Mouse (Mus musculus) cerebellum, postnatal 36 days (tissue): ENCODE data around the gene Tacc3.

ENCODE experiments used
- DNase-seq, 2 experiments: peaks; one replicate each; pipeline ENCODE4 v3.0.0; 2021 to 2022; ENCODE audit warnings: mixed read lengths in 2 of 2

Gene Tacc3

DNA sequence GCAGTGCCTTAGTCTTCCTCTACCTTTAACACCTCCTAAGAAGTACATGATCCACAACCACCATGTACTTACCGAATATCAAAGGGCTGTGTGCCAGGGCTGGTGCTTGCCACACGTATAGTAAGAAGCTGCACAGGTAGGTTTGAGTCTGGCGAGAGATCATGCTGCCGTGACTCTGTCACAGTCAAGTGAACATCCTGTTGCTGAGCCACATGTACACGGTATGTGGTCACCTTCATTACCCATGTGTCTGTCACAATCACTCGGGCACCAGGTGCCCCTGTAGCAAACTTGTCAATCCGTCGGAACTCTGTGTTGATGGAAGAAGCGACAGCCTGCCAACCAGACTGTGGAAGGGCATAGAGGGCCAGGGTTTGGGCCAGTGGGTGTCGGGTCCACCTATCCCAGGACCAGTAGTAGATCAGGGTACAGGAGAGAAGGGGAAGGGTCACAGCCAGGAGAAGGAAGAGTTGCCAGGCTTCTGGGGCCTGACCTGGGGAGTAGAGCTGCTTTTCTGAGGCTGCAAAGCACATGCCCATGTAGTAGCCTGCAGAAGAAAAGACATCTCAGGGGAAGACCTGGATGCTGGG is 2.6 kb upstream of the Tacc3 start:
- DNase-seq, result no peak

DNA sequence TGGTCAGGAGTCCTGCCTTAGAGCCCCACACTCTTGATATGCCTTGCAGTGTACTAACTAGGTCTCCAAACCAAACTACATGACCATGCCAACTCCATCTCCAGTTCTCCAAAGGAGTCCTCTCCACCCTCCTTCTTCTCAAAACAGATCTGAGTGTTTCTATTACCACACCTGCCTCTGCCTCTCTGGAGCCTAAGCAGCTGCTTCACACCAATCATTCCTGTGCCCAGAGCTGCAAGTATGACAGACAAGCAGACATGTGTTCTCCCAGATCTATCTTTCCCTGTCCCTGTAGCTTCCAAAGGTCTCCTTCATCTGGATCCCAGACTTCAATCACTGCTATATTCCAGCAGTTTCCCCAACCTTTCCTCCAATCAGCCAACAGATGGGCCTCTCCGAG is 1.2 kb upstream of the Tacc3 start:
- DNase-seq, result no peak

DNA sequence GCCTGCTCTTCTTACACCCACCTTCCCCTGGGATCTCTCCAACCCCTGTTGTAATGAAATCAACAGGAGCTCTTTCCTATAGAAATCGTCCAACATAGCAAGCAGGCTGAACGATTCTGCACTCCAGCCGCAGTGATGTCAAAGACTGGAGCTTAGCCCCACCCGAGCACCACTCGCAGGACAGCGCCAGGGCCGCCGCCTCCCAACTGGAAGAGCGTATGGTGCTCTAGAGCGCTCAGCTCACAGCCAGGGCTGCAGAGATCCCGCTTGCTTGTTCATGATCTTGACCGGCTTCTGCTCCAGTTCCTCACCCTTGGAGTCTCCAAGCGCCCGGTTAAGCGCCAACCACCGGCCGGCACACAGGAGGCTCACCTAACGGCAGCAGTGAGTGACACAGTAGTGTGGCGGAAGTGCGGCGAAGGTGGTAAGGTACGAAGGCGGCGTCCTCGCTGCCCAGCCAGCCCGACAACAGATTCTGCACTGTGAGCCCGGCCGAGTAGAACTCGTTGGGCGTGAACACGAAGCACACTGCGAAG is 609 bp upstream of the Tacc3 start:
- DNase-seq, result no peak

DNA sequence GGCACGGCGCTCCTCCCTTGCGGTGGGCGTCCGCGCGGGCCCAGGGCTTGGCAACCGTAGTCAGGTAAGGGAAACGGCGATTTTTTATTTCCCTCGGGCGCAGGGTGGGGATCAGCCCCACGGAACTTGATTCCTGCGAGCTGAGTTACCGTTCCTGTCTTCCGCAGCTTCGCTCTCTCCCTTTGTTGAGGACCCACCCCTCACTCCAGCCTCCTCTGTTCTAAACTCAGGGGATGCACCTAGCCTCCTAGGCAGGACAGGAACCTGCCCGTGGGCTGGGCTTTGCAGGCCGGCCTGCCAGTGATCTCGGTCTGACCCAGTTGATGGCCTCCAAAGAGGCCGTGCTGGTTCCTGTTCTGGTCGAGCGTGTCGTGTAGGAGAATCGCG is 729 bp downstream of the Tacc3 start:
- DNase-seq, result no peak

DNA sequence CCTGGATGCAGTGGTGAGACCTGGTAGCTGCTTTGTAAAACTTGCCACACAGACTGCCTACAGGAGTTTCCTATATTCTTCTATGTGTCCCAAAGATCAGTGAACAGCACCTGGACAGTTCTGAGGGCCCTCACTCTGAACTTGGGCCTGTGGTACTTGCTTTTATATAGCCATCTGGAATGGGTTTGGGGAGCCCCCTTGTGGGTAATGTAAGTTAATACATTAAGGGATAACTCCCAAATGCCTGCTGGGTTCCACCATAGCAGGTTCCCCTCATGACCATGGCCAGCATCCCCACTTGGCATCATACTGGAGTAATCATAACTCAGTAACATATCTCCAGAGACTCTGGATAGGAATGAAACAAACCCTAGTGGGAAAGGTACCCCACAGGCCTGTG is 10.3 kb downstream of the Tacc3 start:
- DNase-seq, result no peak

DNA sequence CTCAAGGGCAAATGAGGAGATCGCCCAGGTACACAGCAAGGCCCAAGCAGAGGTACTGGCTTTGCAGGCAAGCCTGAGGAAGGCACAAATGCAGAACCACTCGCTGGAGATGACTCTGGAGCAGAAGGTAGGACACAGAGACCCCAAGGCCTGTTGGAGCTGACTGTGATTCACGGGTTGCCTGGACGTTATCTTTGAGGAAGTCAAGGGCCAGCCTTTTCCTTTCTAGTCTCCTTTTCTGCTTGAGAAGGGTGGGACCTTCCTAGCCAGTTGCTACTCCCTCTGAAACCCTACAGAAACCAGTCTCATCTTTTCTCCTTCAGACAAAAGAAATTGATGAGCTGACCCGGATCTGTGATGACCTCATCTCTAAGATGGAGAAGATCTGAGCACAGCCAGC is 13.7 kb downstream of the Tacc3 start:
- DNase-seq, result no peak

DNA sequence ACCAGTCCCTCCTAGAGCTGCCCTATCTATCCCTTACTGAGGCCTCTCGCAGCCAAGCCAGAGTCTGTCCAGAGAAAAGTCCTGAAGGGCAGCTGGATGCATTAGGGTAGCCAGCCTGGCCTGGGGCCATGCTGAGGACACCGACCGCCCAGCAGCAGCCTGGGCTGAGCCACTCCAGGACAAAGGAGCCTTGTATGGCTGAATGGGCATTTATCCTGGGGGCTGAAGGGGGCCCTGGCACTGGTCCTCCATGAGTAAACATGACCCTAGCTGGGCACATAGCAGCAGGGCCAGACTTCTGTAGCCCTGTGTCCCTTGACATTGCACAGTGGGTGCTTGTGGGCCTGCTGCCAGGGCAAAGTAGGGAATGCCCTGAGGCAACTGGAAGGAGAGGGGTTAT is 16.5 kb downstream of the Tacc3 start:
- peak in 1 of 2 experiments; percentile 25 for DNase-seq

DNA sequence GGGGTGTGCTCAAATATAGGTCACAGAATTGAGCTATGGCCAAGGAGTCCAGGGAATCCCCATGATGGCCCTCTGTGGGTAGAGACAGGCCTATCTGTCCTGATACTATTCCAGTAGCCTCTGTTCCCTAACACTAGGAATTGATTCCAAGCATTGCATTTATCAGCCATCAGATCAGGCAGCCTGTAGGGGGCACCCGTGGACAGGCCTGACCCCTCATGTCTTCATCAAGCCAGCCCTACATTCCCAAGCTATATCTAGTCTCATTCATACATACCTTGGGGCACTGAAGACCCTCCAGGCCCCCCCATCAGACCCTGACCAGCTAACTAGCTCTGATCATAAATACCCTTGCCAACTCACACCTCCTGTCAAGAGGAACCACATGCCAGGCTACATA is 18.0 kb downstream of the Tacc3 start:
- peak; percentile 48 to 51 for DNase-seq

DNA sequence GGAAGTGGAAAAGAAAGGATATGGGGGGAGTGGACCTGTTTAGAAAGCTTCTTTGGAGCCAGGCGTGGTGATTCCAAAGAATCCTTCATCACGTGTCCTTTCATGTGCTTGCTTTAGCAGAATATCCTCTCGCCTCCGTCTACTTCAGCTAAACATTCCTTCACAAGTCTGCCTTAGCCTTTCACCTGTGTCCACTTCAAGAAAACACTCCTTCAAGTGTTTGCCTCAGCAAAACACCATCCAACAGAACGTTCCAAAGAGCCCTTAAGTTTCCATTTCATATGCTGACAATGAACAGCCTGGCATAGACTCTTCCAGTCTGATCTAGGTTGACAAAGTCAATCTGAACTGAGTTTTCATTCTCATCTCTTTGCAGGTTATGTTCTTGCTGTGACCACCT is 20.3 kb downstream of the Tacc3 start:
- no peak for DNase-seq

DNA sequence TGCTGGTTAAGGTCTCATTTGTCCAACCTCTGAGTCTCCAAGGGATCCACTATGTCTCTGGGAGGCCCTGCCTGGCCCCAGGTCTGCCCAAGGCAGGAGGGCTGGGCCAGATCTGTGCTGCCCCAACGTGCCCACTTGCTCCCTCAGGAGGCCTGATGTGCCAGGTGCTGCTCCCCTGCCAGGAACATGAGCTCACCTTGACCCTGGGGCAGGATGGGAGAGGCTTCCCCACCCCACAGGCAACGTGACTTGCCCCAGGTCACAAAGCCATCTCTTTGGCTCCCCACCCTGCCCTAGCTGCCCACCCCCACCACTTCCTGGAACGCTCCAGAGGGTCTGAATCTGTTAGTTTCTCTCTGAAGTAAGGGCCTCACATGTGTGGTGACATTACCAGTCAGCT is 23.1 kb downstream of the Tacc3 start:
- DNase-seq, result no peak

DNA sequence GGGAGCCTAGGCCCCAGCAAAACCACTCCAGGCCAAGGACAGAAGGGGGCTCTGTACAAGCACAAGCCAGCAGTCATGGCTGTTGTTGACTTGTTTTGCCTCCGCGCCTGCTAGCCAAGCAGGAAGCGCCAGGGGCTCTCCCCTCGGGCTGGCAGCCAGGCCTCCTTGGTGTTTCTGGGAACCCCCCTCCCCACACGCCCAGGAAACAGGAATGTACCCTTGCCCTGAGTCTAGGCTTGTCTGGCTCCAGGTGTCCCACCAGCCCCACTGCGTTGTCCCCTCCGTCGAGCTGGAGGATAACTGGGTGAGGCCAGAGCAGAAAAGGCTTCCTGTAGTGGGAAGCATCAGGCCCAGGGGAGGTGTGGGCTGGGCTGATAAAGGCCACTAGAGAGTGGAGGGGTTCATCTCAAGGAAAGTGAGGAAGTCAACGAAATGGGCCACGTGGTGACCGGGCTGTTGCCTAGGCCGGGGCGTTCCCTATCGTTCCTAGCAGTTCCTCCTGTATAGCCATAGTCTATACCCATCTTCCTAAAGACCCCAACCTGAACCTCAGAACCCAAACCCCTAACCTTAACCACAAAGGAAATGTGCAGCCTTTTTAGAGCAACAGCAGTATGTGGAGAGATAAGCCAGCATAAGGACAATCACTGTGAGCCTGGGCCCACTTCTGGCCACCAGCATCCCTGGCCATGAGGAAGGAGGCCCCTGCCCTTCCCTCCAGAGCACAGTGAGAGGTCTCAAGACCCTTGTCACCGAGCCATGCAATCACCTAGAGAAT is 23.9 kb downstream of the Tacc3 start:
- no peak for DNase-seq

DNA sequence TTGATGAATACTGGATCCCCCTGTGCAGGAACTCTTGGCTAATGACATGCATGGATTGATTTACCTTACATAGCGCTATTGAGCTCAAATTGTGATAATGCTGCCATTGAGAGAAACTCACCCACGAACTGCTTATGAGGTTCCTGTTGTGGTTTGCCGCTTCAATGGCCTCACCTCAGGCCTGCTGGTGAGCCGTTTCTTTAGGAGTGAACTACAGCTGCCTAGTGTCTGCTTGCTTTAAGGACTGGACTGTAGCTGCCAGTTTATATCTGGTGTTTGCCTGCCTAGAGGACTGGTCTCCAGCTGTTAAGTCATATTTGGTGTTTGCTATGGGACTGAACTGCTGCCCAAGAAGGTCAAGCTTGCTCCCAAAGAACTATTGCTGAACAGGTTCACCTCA is 25.0 kb downstream of the Tacc3 start:
- DNase-seq, result no peak

DNA sequence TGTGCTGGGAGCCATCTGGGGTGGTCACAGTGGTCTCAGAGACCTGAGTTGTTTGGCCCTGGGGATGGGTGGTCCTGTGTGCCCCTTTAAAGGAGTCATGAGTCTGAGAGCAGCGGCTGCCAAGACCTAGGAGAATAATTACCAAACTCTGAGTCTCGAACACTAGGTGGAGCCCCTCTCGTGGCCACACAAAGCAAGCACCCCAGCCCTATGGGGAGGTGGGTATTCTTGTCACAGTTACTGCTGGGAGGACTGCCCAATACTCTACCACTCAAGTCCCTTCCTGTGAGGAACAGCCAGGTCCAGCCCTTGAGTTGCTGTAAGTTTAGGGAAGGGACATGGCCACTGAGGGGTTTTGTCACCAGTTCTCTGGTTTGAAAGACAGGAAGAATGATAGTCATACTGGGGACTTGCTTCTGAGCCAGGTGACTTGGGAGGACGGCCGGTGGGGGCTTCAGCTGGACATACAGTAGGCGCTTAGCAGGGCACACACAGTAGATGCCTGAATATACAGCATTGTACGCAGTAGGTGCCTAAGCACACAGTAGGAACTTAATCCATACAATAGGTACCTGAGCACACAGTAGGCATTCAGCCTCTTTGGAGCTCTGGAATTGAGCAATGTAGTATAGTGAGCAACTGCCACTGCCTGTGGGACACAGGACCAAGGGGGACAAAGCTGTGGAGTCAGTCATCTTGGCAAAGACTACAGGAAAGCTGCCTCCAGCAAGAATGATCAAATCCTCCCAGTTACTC is 26.1 kb downstream of the Tacc3 start:
- DNase-seq, result no peak

DNA sequence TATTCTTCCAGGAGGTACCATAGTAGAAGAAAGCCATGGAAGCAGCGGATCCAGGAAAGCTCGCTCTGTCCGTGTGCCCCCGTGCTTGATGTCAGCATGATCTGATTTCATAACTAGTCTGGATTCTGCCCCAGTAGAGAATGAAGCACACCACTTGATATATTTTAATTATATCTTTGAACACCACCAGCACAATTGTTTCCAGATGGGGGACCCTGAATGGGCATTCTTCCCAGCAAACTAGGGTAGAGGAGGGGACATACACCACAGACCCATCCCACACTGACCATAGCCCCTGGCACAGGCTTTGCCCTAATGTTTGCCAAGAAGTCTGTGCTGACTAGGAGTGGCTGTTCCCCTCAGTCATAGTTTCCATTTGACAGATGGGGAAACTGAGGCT is 27.0 kb downstream of the Tacc3 start:
- DNase-seq, result no peak

DNA sequence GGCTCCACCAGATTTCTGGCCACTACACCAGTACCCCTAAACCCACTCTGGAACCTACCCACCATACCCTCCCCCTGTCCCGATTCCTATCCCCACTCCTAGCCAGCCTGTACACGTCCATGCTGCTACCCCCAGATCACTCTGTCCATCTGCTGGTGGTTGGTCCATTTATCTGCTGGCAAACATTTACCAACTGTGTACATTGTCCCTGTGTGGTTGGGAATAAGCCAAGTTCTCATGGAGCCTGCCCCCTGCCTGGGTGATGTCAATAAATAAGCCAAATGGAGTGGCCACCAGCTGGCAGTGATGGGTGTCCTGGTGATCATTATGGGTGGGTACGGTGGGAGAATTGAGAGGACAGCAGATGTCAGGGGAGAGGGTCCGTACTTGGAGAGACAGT is 29.2 kb downstream of the Tacc3 start:
- DNase-seq, result no peak

DNA sequence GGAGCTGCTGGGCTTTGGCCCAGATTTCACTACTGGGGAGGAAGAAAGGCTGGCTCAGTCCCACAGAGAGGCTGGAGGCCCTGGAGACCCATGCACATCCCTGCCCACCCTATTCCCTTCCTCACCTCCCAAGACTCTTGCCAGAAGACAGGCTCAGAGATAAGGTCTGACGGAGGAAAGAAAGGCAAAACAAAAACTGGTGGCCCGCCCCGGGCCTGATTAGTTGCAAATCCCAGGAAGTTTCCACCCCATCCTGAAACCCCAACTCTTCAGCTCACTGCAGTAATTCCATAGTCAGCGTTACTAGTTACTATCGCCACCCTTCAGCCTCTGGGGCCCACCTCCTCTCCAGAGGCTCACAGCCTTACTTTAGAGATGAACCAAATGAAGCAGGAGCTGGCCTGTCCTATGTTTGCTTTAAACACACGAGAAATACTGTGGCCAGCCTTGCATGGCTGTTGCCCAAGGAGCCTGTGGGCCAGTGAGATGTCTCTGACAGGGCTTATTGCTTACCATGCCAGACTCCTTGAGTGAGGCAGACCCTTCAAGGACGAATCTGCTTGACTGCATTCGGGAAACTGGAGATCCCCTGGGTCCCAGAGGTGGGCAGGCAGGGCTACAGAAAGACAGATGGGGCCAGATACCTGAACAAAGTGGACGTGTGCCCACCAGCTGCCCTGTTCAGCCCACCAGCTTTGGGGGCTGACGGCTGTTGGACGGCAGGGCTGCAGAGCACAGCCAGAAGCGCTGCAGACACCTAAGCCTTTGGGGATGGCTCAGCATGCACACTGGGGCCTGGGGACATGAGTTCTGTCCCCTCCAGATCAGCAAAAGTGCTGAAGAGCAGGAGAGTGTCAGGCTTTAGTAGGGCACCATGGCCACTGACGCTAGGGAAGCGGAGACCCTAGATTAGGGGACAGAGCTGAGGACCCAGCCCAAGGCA is 30.6 kb downstream of the Tacc3 start:
- DNase-seq, result no peak

DNA sequence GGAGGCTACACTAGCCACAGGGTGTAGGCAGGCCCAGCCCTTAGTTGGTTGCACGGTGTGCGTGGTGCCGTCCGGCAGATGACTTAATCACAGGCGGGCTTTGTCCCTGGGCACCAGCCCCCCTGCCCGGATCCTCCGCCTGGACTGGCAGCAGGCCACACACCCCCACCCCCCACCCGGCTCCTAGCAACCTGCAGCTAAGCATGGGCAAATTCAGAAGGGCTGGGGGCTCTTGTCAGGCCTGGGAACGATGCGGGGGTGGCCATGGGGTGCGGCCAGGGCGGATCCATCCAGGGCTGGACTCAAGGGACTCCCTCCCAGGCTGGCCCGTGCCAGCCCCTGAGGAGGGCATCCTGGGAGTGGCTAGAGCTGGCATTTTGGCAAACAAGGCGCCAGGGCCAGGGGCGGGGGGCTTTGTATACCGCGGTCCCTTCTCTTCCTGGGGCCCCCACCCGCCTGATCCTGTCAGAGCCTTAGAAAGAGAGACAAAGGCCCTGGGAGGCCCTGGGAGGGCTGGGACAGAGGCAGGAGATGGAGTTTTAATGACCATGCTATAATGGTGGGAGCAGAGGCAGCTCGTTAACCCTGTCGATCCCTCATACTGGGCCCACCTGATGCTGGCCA is 31.4 kb downstream of the Tacc3 start:
- no peak for DNase-seq

DNA sequence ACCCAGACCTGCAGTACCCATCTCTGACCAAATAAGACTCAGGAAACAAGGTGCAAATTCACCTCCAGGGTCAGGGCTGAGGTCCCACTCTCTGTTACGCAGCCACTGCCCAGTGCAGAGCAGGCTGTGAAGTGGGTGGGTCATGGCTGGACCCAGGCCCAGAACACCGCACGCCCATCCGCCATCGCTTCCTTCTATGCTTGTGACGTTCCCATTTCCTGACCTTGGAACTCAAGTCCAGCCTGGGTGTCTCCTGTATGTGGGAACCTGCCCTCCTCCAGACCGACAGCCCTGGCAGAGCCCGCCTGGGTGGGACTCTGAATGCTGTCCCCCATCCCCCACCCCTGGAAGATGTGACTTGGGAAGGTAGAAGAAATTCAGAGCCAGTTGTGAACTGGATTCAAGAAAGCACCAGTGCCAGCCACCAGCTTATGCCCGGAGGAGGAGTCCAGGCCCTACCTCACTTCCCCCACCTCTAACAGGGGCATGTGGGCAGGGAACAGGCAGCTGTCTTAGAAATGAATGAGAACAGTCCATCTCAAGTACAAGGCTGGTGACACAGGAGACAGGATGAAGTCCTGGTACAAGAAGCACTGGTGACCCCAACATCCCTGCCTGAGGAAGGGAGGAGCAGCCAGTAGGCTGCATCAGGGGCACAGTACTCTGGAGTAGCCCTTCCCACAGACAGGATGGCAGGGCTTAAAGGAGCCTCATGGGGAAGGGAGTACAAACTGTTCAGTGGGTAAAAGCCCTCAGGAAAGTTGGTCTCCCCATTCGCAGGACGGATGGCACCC is 32.1 kb downstream of the Tacc3 start:
- DNase-seq, result no peak

DNA sequence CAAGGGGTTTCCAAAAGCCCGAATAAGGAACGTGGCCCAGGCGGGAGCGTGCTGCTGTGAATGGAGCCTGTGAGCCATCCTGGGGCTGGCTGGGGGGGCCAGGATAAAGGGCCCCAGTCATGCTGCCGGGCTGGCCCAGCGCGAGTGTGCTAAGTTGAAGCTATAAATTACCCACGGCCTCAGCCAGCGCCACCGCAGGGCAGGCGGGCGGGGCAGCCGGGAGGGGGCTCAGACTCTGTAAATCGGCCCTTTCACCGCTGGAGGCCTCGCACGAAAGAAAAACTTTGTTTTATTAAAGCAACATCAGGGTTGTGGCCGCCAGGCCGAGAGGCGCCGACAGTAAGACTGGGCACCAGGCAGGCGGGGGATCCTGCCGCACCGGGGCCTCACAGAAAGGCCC is 34.5 kb downstream of the Tacc3 start:
- DNase-seq, result no peak

DNA sequence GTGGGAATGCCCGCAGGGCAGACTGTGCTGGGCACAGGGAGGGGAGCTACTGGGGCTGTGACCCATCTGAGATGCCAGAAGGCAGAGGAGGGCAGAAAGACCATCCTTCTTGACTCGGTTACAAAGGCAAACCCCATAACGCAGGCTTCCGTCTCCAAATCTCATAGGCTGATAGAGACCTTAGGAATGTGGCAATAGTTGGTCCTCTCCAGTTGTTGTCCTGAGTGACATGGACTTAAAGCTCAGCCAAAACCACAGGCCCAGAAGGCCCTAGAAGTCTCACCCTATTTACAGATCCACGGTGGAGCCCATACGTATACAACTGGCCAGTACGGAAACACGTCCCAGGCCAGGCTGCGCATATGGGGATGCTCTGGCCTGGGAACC is 36.5 kb downstream of the Tacc3 start:
- no peak for DNase-seq
